Comparison of ENCODE assay signal across 16 mouse cellular contexts in genomic region chr5:118929037-118929436, GRCm38 (mm10).
DNase-seq lines count a peak whose midpoint lies in the region; ATAC-seq and TF ChIP-seq lines count a peak whose summit lies in the region.
"Had no signal": no experiment of that assay in that cellular context is flagged by ENCODE, and none has a peak within 500 bp of the region (broad histone marks: within the 10 kb centered on the region; RNA-seq: fewer than 3 reads in every experiment).

No protein-coding gene starts in this region.

- peak; percentile 49 for TF ChIP-seq CTCF in heart, adult 2 months (IDR thresholded peaks at IDR 0.05)
- TF ChIP-seq CTCF in liver, embryonic 14.5 days (IDR thresholded peaks at IDR 0.05; ENCODE audit: low read depth) = peak; percentile 42
- peak; percentile 95 for TF ChIP-seq CTCF in E14TG2a.4 (conservative IDR thresholded peaks at IDR 0.05; ENCODE audit: low read length)

- H3K4me2 ChIP-seq in liver, embryonic 14.5 days (ENCODE audit: low read depth) = no peak overlapping the region
- no peak overlapping the region for H3K4me2 ChIP-seq in liver, embryonic 11.5 days
- H3K4me2 ChIP-seq: embryonic facial prominence, embryonic 15.5 days; heart, embryonic 15.5 days; hindbrain, embryonic 12.5 days had no signal

- no peak for TF ChIP-seq POLR2A in heart, adult 2 months (IDR thresholded peaks at IDR 0.05; ENCODE audit: insufficient read depth, low read depth, low read length)

- no peaks in the 10 kb centered on the region for H3K36me3 ChIP-seq in heart, adult 2 months (ENCODE audit: control insufficient read depth, insufficient read depth, low read length)
- H3K36me3 ChIP-seq in heart, embryonic 10.5 days = no peaks in the 10 kb centered on the region
- no peaks in the 10 kb centered on the region for H3K36me3 ChIP-seq in liver, embryonic 14.5 days (replicated peaks; ENCODE audit: control insufficient read depth, insufficient read depth, low read depth)
- no peaks in the 10 kb centered on the region for H3K36me3 ChIP-seq in liver, embryonic 11.5 days (ENCODE audit: control insufficient read depth, insufficient read depth, low read length)
- H3K36me3 ChIP-seq in E14TG2a.4 (ENCODE audit: insufficient read depth, low read length) = no peaks in the 10 kb centered on the region
- H3K36me3 ChIP-seq: embryonic facial prominence, embryonic 15.5 days; heart, embryonic 15.5 days; hindbrain, embryonic 12.5 days; neural tube, embryonic 13.5 days had no signal

- H3K9ac ChIP-seq in heart, adult 2 months (ENCODE audit: low read depth, low read length) = no peak overlapping the region
- no peak overlapping the region for H3K9ac ChIP-seq in liver, embryonic 14.5 days (replicated peaks)
- no peak overlapping the region for H3K9ac ChIP-seq in liver, embryonic 11.5 days (ENCODE audit: low read depth, low read length)
- H3K9ac ChIP-seq: embryonic facial prominence, embryonic 15.5 days; heart, embryonic 15.5 days; hindbrain, embryonic 12.5 days; neural tube, embryonic 13.5 days had no signal

- H3K27me3 ChIP-seq in heart, adult 2 months (ENCODE audit: control insufficient read depth, insufficient read depth, low read length) = peaks cover 2% of the 10 kb centered on the region; the same call in 1 of the 2 replicates
- H3K27me3 ChIP-seq in heart, embryonic 10.5 days (ENCODE audit: insufficient read depth, poor library complexity, severe bottlenecking) = peaks cover 44% of the 10 kb centered on the region
- no peaks in the 10 kb centered on the region; the same call in 1 of the 2 replicates for H3K27me3 ChIP-seq in liver, embryonic 14.5 days (ENCODE audit: control insufficient read depth, insufficient read depth, low read length)
- 0 out of 2 replicates have a peak, but pooled peaks cover 7% of the 10 kb centered on the region for H3K27me3 ChIP-seq in liver, embryonic 11.5 days (replicated peaks; ENCODE audit: control insufficient read depth, insufficient read depth, low read length)
- H3K27me3 ChIP-seq in E14TG2a.4 (ENCODE audit: insufficient read depth, low read length) = peaks cover 47% of the 10 kb centered on the region

- intact Hi-C loops in heart, adult 2 months (cut with DNase I) = no loop called here

- no peak for ATAC-seq in liver, embryonic 14.5 days (ENCODE audit: insufficient read depth)
- no peak for ATAC-seq in liver, embryonic 11.5 days (replicated peaks; ENCODE audit: low FRiP score)

- H3K79me2 ChIP-seq in heart, adult 2 months (replicated peaks; ENCODE audit: control insufficient read depth, insufficient read depth, low read length) = no peaks in the 10 kb centered on the region

- H3K4me3 ChIP-seq in heart, adult 2 months = no peak overlapping the region
- H3K4me3 ChIP-seq in heart, embryonic 10.5 days = no peak overlapping the region
- no peak overlapping the region for H3K4me3 ChIP-seq in liver, embryonic 14.5 days (ENCODE audit: insufficient read depth in 1 of 2, low read depth in 2 of 2, low read length in 2 of 2)
- no peak overlapping the region for H3K4me3 ChIP-seq in liver, embryonic 11.5 days (ENCODE audit: low read depth, low read length)
- H3K4me3 ChIP-seq in E14TG2a.4 (replicated peaks; ENCODE audit: low read length) = no peak overlapping the region
- H3K4me3 ChIP-seq: embryonic facial prominence, embryonic 15.5 days; heart, embryonic 15.5 days; hindbrain, embryonic 12.5 days; neural tube, embryonic 13.5 days had no signal

- H3K27ac ChIP-seq in heart, adult 2 months = no peak overlapping the region
- H3K27ac ChIP-seq in heart, embryonic 10.5 days = no peak overlapping the region
- H3K27ac ChIP-seq in liver, embryonic 14.5 days = no peak overlapping the region
- no peak overlapping the region for H3K27ac ChIP-seq in liver, embryonic 11.5 days (ENCODE audit: low read depth, low read length)
- H3K27ac ChIP-seq: embryonic facial prominence, embryonic 15.5 days; heart, embryonic 15.5 days; hindbrain, embryonic 12.5 days had no signal

- WGBS in heart, adult 2 months = 96% methylated on average over 4 of the region's 4 CpGs
- 93% methylated on average over 4 of the region's 4 CpGs for WGBS in heart, embryonic 10.5 days
- WGBS in liver, embryonic 14.5 days (ENCODE audit: insufficient replicate concordance) = 71% methylated on average over 4 of the region's 4 CpGs
- 91% methylated on average over 4 of the region's 4 CpGs for WGBS in liver, embryonic 11.5 days

- no peak for DNase-seq in heart, adult 2 months
- no peak for DNase-seq in heart, embryonic 10.5 days (ENCODE audit: low spot score)
- no peak for DNase-seq in liver, embryonic 14.5 days (ENCODE audit: low read depth in 3 of 3, low spot score in 3 of 3)
- DNase-seq in liver, embryonic 11.5 days (ENCODE audit: low spot score) = no peak
- peak; percentile 11 for DNase-seq in NIH3T3 (ENCODE audit: low read depth)
- DNase-seq in right cerebral cortex, postnatal 10 days (ENCODE audit: low spot score in 2 of 2) = no peak
- DNase-seq: B cell, adult 2 months; cerebellum, adult 18-20 months; kidney, adult 18-20 months; right cerebral cortex, postnatal 4 days; thymus, postnatal 25 days had no signal

- H3K4me1 ChIP-seq in heart, adult 2 months (ENCODE audit: control insufficient read depth, insufficient read depth, low read length) = no peaks in the 10 kb centered on the region
- H3K4me1 ChIP-seq in heart, embryonic 10.5 days = peaks cover 11% of the 10 kb centered on the region; the same call in 1 of the 2 replicates
- H3K4me1 ChIP-seq in liver, embryonic 14.5 days (replicated peaks; ENCODE audit: control insufficient read depth in 2 of 2, insufficient read depth in 2 of 2, low read length in 1 of 2) = no peaks in the 10 kb centered on the region
- no peaks in the 10 kb centered on the region for H3K4me1 ChIP-seq in liver, embryonic 11.5 days (replicated peaks; ENCODE audit: control insufficient read depth, insufficient read depth, low read length)
- 0 out of 2 replicates have a peak, but pooled peaks cover 3% of the 10 kb centered on the region for H3K4me1 ChIP-seq in E14TG2a.4 (replicated peaks; ENCODE audit: low read depth, low read length)

- no peak for TF ChIP-seq EP300 in heart, adult 2 months (IDR thresholded peaks at IDR 0.05; ENCODE audit: insufficient read depth, low read depth, low read length)
- no peak for TF ChIP-seq EP300 in liver, embryonic 14.5 days (IDR thresholded peaks at IDR 0.05; ENCODE audit: low read depth)

- H3K9me3 ChIP-seq in heart, embryonic 10.5 days = no peaks in the 10 kb centered on the region
- no peaks in the 10 kb centered on the region for H3K9me3 ChIP-seq in liver, embryonic 14.5 days (ENCODE audit: control insufficient read depth, low read length)
- no peaks in the 10 kb centered on the region for H3K9me3 ChIP-seq in liver, embryonic 11.5 days (ENCODE audit: control insufficient read depth, low read length)
- H3K9me3 ChIP-seq in E14TG2a.4 (ENCODE audit: low read length) = no peaks in the 10 kb centered on the region
- H3K9me3 ChIP-seq: heart, embryonic 15.5 days; hindbrain, embryonic 12.5 days; neural tube, embryonic 13.5 days had no signal

Comparison
In these comparisons a context has a peak if more than half of its experiments do, and no peak if none do; other contexts are left out.
1. CTCF ChIP-seq: peak in every context shown above with its lines; median percentile 95 in E14TG2a.4; 49 in heart, adult 2 months; 42 in liver, embryonic 14.5 days.